Mouse (Mus musculus): ENCODE results near the gene Ncor2. TPM values are rescaled to one million over a fixed set of nuclear protein-coding genes. Genes with fewer than 3 reads are reported as not detected.
"Not testable (repeated sequence)": the region's sequence is repeated elsewhere in the genome, so short reads cannot be mapped to it uniquely, and the experiment has no call there.

Gene Ncor2
- polyA plus RNA-seq, 1 experiment = 91.1 TPM

DNA sequence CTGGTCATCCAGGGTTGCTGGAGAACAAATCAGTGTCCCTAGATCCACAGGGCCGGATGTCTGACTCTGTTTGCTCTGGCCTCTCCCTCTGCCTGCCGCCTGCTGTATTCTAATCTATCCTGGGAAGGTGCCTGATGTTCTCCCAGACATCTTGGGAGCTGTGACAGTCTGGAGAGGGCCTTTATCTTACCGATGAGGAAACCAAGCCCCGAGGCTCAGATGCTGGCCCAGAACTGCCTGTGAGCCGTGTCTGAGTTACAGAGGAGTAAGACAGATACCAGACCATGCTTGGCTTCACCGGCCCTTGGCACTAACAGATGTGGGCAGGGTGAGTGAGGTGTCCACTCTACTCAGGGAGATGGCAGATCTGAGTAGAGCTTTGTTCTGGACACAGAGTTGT is 35.0 kb upstream of the Ncor2 start:
- Histone ChIP-seq H3K79me3 (ENCODE audit: low read depth) (no peaks in the 10 kb centered on the region), H3K27me3 (ENCODE audit: control insufficient read depth, insufficient read depth, insufficient read length) (no peaks in the 10 kb centered on the region), H3ac (ENCODE audit: control insufficient read depth, insufficient read length, low read depth) (no peak overlapping the region), H3K36me3 (ENCODE audit: control insufficient read depth, insufficient read depth) (no peaks in the 10 kb centered on the region), H3K79me2 (ENCODE audit: control insufficient read depth, insufficient read depth) (no peaks in the 10 kb centered on the region), H3K4me3 (ENCODE audit: insufficient read depth, poor library complexity, severe bottlenecking) (no peak overlapping the region)
- TF ChIP-seq MAX (IDR thresholded peaks at IDR 0.05) (no peak), CTCF (IDR thresholded peaks at IDR 0.05; ENCODE audit: control insufficient read depth, insufficient read depth, insufficient read length) (no peak), USF1 (IDR thresholded peaks at IDR 0.05; ENCODE audit: low read depth) (no peak), CEBPB (IDR thresholded peaks at IDR 0.05; ENCODE audit: low read depth) (no peak), MYOG (IDR thresholded peaks at IDR 0.05; ENCODE audit: control insufficient read depth, extremely low read depth, insufficient read length) (no peak), MYOD1 (IDR thresholded peaks at IDR 0.05; ENCODE audit: control insufficient read depth, insufficient read length, low read depth) (no peak), FOSL1 (IDR thresholded peaks at IDR 0.05; ENCODE audit: insufficient read depth, low read length, poor library complexity, severe bottlenecking) (no peak)

DNA sequence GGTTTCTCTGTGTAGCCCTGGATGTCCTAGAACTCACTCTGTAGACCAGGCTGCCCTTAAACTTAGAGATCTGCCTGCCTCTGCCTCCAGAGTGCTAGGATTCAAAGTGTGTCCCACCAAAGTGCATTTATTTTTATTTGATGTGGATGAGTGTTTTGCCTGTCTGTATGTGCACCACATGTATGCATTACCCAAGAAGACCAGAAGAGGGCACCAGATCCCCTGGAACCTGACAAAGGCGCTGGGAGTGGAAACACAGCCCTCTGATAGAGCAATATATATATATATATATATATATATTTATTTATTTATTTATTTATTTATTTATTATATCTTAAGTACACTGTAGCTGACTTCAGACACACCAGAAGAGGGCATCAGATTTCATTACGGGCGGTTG is 25.9 kb upstream of the Ncor2 start:
- H3K4me3 ChIP-seq (ENCODE audit: insufficient read depth, poor library complexity, severe bottlenecking); H3K79me2 ChIP-seq (ENCODE audit: control insufficient read depth, insufficient read depth); H3K27me3 ChIP-seq (ENCODE audit: control insufficient read depth, insufficient read depth, insufficient read length); H3K36me3 ChIP-seq (ENCODE audit: control insufficient read depth, insufficient read depth); H3K79me3 ChIP-seq (ENCODE audit: low read depth); H3ac ChIP-seq (ENCODE audit: control insufficient read depth, insufficient read length, low read depth): not testable (repeated sequence)

- no peak overlapping the region for H3K4me3 ChIP-seq (ENCODE audit: insufficient read depth, poor library complexity, severe bottlenecking)
- no peaks in the 10 kb centered on the region for H3K36me3 ChIP-seq (ENCODE audit: control insufficient read depth, insufficient read depth)
- no peaks in the 10 kb centered on the region for H3K79me2 ChIP-seq (ENCODE audit: control insufficient read depth, insufficient read depth)
- H3K79me3 ChIP-seq (ENCODE audit: low read depth) = no peaks in the 10 kb centered on the region
- no peak overlapping the region for H3ac ChIP-seq (ENCODE audit: control insufficient read depth, insufficient read length, low read depth)
- no peaks in the 10 kb centered on the region for H3K27me3 ChIP-seq (ENCODE audit: control insufficient read depth, insufficient read depth, insufficient read length)
- TF ChIP-seq USF1 (IDR thresholded peaks at IDR 0.05; ENCODE audit: low read depth) = no peak
- TF ChIP-seq CEBPB (IDR thresholded peaks at IDR 0.05; ENCODE audit: low read depth) = no peak
- peak; percentile 27 for TF ChIP-seq MYOD1 (IDR thresholded peaks at IDR 0.05; ENCODE audit: control insufficient read depth, insufficient read length, low read depth)
- TF ChIP-seq MYOG (IDR thresholded peaks at IDR 0.05; ENCODE audit: control insufficient read depth, extremely low read depth, insufficient read length) = no peak
- peak; percentile 19 for TF ChIP-seq FOSL1 (IDR thresholded peaks at IDR 0.05; ENCODE audit: insufficient read depth, low read length, poor library complexity, severe bottlenecking)
- no peak for TF ChIP-seq CTCF (IDR thresholded peaks at IDR 0.05; ENCODE audit: control insufficient read depth, insufficient read depth, insufficient read length)
- peak; percentile 14 for TF ChIP-seq MAX (IDR thresholded peaks at IDR 0.05)
Observed at GRCm38 (mm10) chr5:125204199-125204815, 25.3 kb upstream of the Ncor2 start.

DNA sequence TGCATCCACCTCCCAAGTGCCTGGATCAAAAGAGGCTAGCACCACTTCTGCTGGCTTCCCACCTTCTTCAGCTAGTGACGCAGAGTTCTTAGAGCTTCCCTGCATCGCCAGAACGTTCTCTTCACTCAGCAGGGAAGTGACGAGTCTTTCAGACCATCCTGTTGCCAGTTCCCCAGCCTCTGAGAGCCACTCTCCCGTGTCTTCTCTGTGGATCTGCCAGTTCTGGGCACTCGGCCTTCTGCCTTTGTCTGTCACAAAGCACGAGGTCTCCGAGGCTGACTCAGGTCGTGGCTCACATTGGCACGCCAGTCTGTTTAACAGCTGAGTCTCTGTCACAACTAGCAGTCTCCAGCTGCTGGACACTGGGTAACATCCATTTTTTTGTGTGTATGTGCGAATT is 24.7 kb upstream of the Ncor2 start:
- no peaks in the 10 kb centered on the region for H3K79me3 ChIP-seq (ENCODE audit: low read depth)
- no peaks in the 10 kb centered on the region for H3K79me2 ChIP-seq (ENCODE audit: control insufficient read depth, insufficient read depth)
- TF ChIP-seq USF1 (IDR thresholded peaks at IDR 0.05; ENCODE audit: low read depth) = no peak
- TF ChIP-seq CEBPB (IDR thresholded peaks at IDR 0.05; ENCODE audit: low read depth) = no peak
- TF ChIP-seq MAX (IDR thresholded peaks at IDR 0.05) = peak; percentile 67
- peak; percentile 19 for TF ChIP-seq MYOD1 (IDR thresholded peaks at IDR 0.05; ENCODE audit: control insufficient read depth, insufficient read length, low read depth)
- TF ChIP-seq MYOG (IDR thresholded peaks at IDR 0.05; ENCODE audit: control insufficient read depth, extremely low read depth, insufficient read length) = no peak
- H3K4me3 ChIP-seq (ENCODE audit: insufficient read depth, poor library complexity, severe bottlenecking) = no peak overlapping the region
- H3ac ChIP-seq (ENCODE audit: control insufficient read depth, insufficient read length, low read depth) = no peak overlapping the region
- no peaks in the 10 kb centered on the region for H3K36me3 ChIP-seq (ENCODE audit: control insufficient read depth, insufficient read depth)
- no peaks in the 10 kb centered on the region for H3K27me3 ChIP-seq (ENCODE audit: control insufficient read depth, insufficient read depth, insufficient read length)

DNA sequence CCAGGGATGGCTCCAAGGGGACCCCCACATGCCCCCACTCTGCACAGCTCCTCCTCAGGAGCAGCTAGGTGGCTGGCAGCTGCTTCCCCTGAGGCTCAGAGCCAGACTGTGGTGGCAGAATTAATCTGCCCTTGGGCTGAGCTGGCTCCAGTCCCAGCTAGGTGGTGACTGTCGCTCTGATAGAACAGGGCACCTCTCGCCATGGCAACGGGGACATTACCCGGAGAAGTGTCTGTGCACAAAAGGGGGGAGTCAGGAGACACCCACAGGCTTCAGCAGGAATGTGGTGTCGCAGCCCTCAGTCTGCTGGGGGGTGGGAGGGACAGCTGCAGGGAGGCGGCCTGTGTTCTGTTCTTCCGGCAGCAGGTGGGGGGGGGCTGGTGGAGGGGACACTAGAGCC is 24.1 kb upstream of the Ncor2 start:
- no peaks in the 10 kb centered on the region for H3K79me2 ChIP-seq (ENCODE audit: control insufficient read depth, insufficient read depth)
- no peak overlapping the region for H3K4me3 ChIP-seq (ENCODE audit: insufficient read depth, poor library complexity, severe bottlenecking)
- H3K36me3 ChIP-seq (ENCODE audit: control insufficient read depth, insufficient read depth) = no peaks in the 10 kb centered on the region
- no peaks in the 10 kb centered on the region for H3K27me3 ChIP-seq (ENCODE audit: control insufficient read depth, insufficient read depth, insufficient read length)
- no peak for TF ChIP-seq CEBPB (IDR thresholded peaks at IDR 0.05; ENCODE audit: low read depth)
- no peak for TF ChIP-seq MYOD1 (IDR thresholded peaks at IDR 0.05; ENCODE audit: control insufficient read depth, insufficient read length, low read depth)
- TF ChIP-seq MYOG (IDR thresholded peaks at IDR 0.05; ENCODE audit: control insufficient read depth, extremely low read depth, insufficient read length) = no peak
- TF ChIP-seq MAX (IDR thresholded peaks at IDR 0.05) = no peak
- TF ChIP-seq USF1 (IDR thresholded peaks at IDR 0.05; ENCODE audit: low read depth) = no peak
- no peaks in the 10 kb centered on the region for H3K79me3 ChIP-seq (ENCODE audit: low read depth)
- H3ac ChIP-seq (ENCODE audit: control insufficient read depth, insufficient read length, low read depth) = no peak overlapping the region

- H3ac ChIP-seq (ENCODE audit: control insufficient read depth, insufficient read length, low read depth) = no peak overlapping the region
- H3K79me3 ChIP-seq (ENCODE audit: low read depth) = no peaks in the 10 kb centered on the region
- no peaks in the 10 kb centered on the region for H3K27me3 ChIP-seq (ENCODE audit: control insufficient read depth, insufficient read depth, insufficient read length)
- no peaks in the 10 kb centered on the region for H3K36me3 ChIP-seq (ENCODE audit: control insufficient read depth, insufficient read depth)
- TF ChIP-seq CTCF (IDR thresholded peaks at IDR 0.05; ENCODE audit: control insufficient read depth, insufficient read depth, insufficient read length) (no peak), MYOD1 (IDR thresholded peaks at IDR 0.05; ENCODE audit: control insufficient read depth, insufficient read length, low read depth) (no peak), FOSL1 (IDR thresholded peaks at IDR 0.05; ENCODE audit: insufficient read depth, low read length, poor library complexity, severe bottlenecking) (no peak), USF1 (IDR thresholded peaks at IDR 0.05; ENCODE audit: low read depth) (no peak), CEBPB (IDR thresholded peaks at IDR 0.05; ENCODE audit: low read depth) (no peak), MYOG (IDR thresholded peaks at IDR 0.05; ENCODE audit: control insufficient read depth, extremely low read depth, insufficient read length) (no peak), MAX (IDR thresholded peaks at IDR 0.05) (no peak)
- H3K4me3 ChIP-seq (ENCODE audit: insufficient read depth, poor library complexity, severe bottlenecking) = no peak overlapping the region
- no peaks in the 10 kb centered on the region for H3K79me2 ChIP-seq (ENCODE audit: control insufficient read depth, insufficient read depth)
Observed at GRCm38 (mm10) chr5:125202100-125202499, 23.1 kb upstream of the Ncor2 start.
